In genomic region chr8:118431731-118432440, GRCm38 (mm10) we compare ENCODE assay signal across 25 mouse cellular contexts.
DNase-seq lines count a peak whose midpoint lies in the region; ATAC-seq and TF ChIP-seq lines count a peak whose summit lies in the region.
"Had no signal": no experiment of that assay in that cellular context is flagged by ENCODE, and none has a peak within 500 bp of the region (broad histone marks: within the 10 kb centered on the region; RNA-seq: fewer than 3 reads in every experiment).

No protein-coding gene starts in this region.

- no peak overlapping the region for H3K4me2 ChIP-seq in hindbrain, postnatal 0 days (ENCODE audit: low read depth, low read length)
- no peak overlapping the region for H3K4me2 ChIP-seq in hindbrain, embryonic 12.5 days (replicated peaks)
- H3K4me2 ChIP-seq: embryonic facial prominence, embryonic 12.5 days; embryonic facial prominence, embryonic 15.5 days; hindbrain, embryonic 13.5 days had no signal

- H3K27ac ChIP-seq in gastrocnemius, adult 2 months, result peak overlapping the region; percentile 62
- no peak overlapping the region for H3K27ac ChIP-seq in hindbrain, postnatal 0 days
- no peak overlapping the region for H3K27ac ChIP-seq in hindbrain, embryonic 12.5 days
- H3K27ac ChIP-seq in thymus, adult 2 months (ENCODE audit: control insufficient read depth, insufficient read depth, low read length), result no peak overlapping the region
- H3K27ac ChIP-seq: embryonic facial prominence, embryonic 12.5 days; embryonic facial prominence, embryonic 15.5 days; heart, embryonic 10.5 days; hindbrain, embryonic 13.5 days had no signal

- H3K4me1 ChIP-seq in hindbrain, postnatal 0 days (ENCODE audit: insufficient read depth, low read length), result no peaks in the 10 kb centered on the region; the same call in 1 of the 2 replicates
- H3K4me1 ChIP-seq in hindbrain, embryonic 12.5 days, result no peaks in the 10 kb centered on the region; the same call in 1 of the 2 replicates
- no peaks in the 10 kb centered on the region for H3K4me1 ChIP-seq in thymus, adult 2 months (replicated peaks; ENCODE audit: control insufficient read depth, insufficient read depth, low read length)
- H3K4me1 ChIP-seq: embryonic facial prominence, embryonic 12.5 days; embryonic facial prominence, embryonic 15.5 days; heart, embryonic 10.5 days had no signal

- peak; percentile 19 to 20 for DNase-seq in cerebellum, postnatal 10 days
- DNase-seq in cerebellum, adult 9-10 months, result no peak
- DNase-seq in gastrocnemius, adult 2 months, result no peak
- no peak for DNase-seq in gastrocnemius, adult 8-10 months (ENCODE audit: low spot score in 2 of 2)
- DNase-seq in hindbrain, postnatal 0 days (ENCODE audit: low spot score), result peak; percentile 11
- DNase-seq in thymus, postnatal 14 days, result peak; percentile 6
- DNase-seq in thymus, adult 2 months, result no peak
- DNase-seq: adrenal gland, adult 8-10 months; adrenal gland, postnatal 25 days; cerebellum, adult 11 months; cerebellum, postnatal 36 days; forebrain, postnatal 0 days; gastrocnemius, postnatal 10 days; gastrocnemius, postnatal 36 days; kidney, adult 18-20 months had no signal

- no peaks in the 10 kb centered on the region for H3K9me3 ChIP-seq in hindbrain, postnatal 0 days (ENCODE audit: low read length)
- H3K9me3 ChIP-seq in hindbrain, embryonic 12.5 days (replicated peaks), result no peaks in the 10 kb centered on the region
- H3K9me3 ChIP-seq: embryonic facial prominence, embryonic 12.5 days; embryonic facial prominence, embryonic 15.5 days; heart, embryonic 10.5 days; hindbrain, embryonic 13.5 days had no signal

- no peak overlapping the region for H3K4me3 ChIP-seq in gastrocnemius, adult 2 months
- no peak overlapping the region for H3K4me3 ChIP-seq in hindbrain, postnatal 0 days (ENCODE audit: low read length)
- no peak overlapping the region for H3K4me3 ChIP-seq in hindbrain, embryonic 12.5 days
- no peak overlapping the region for H3K4me3 ChIP-seq in thymus, adult 2 months (ENCODE audit: control insufficient read depth, insufficient read depth, low read length)
- H3K4me3 ChIP-seq: embryonic facial prominence, embryonic 12.5 days; embryonic facial prominence, embryonic 15.5 days; heart, embryonic 10.5 days; hindbrain, embryonic 13.5 days had no signal

- 0 out of 2 replicates have a peak, but pooled peaks have one; percentile 35 for ATAC-seq in hindbrain, postnatal 0 days
- ATAC-seq in hindbrain, embryonic 12.5 days (ENCODE audit: low FRiP score), result no peak
- ATAC-seq: activated CD4-positive, CD25-positive, alpha-beta regulatory T cell, adult 4 months; forebrain, embryonic 14.5 days; hindbrain, embryonic 16.5 days; inflammation-experienced regulatory T-cells, adult 6 months; intestine, embryonic 16.5 days had no signal

- WGBS in hindbrain, postnatal 0 days, result 66% methylated on average over 11 of the region's 11 CpGs
- WGBS in hindbrain, embryonic 12.5 days, result 85% methylated on average over 11 of the region's 11 CpGs
- WGBS in thymus, adult 2 months, result 79% methylated on average over 11 of the region's 11 CpGs

- TF ChIP-seq POLR2A in thymus, adult 2 months (IDR thresholded peaks at IDR 0.05; ENCODE audit: control insufficient read depth, extremely low read depth, insufficient read depth, low read length, poor library complexity), result no peak

- TF ChIP-seq CTCF in gastrocnemius, adult 2 months (IDR thresholded peaks at IDR 0.05), result no peak
- no peak for TF ChIP-seq CTCF in hindbrain, postnatal 0 days (IDR thresholded peaks at IDR 0.05; ENCODE audit: low read depth)
- TF ChIP-seq CTCF in thymus, adult 2 months (IDR thresholded peaks at IDR 0.05; ENCODE audit: borderline replicate concordance, control insufficient read depth, extremely low read depth, insufficient read depth, low read length, poor library complexity), result no peak

- intact Hi-C loops in gastrocnemius, adult 2 months (cut with DNase I), result loop anchor here (5.0 kb wide), 1 partner anchor 420 kb away; no protein-coding TSS in a partner anchor

- no peak overlapping the region for H3K9ac ChIP-seq in hindbrain, postnatal 0 days (replicated peaks; ENCODE audit: low read length)
- no peak overlapping the region for H3K9ac ChIP-seq in hindbrain, embryonic 12.5 days
- H3K9ac ChIP-seq: embryonic facial prominence, embryonic 12.5 days; embryonic facial prominence, embryonic 15.5 days; forebrain, postnatal 0 days; hindbrain, embryonic 13.5 days had no signal

- H3K27me3 ChIP-seq in hindbrain, postnatal 0 days (ENCODE audit: insufficient read depth, low read length), result no peaks in the 10 kb centered on the region
- H3K27me3 ChIP-seq in hindbrain, embryonic 12.5 days, result no peaks in the 10 kb centered on the region
- no peaks in the 10 kb centered on the region for H3K27me3 ChIP-seq in thymus, adult 2 months (ENCODE audit: control insufficient read depth, insufficient read depth, low read length)
- H3K27me3 ChIP-seq: embryonic facial prominence, embryonic 12.5 days; embryonic facial prominence, embryonic 15.5 days; hindbrain, embryonic 13.5 days had no signal

- H3K36me3 ChIP-seq in hindbrain, postnatal 0 days (ENCODE audit: insufficient read depth, low read length), result no peaks in the 10 kb centered on the region
- H3K36me3 ChIP-seq in hindbrain, embryonic 12.5 days, result no peaks in the 10 kb centered on the region
- H3K36me3 ChIP-seq in thymus, adult 2 months (ENCODE audit: control insufficient read depth, insufficient read depth, low read length), result no peaks in the 10 kb centered on the region
- H3K36me3 ChIP-seq: embryonic facial prominence, embryonic 12.5 days; embryonic facial prominence, embryonic 15.5 days; heart, embryonic 10.5 days; hindbrain, embryonic 13.5 days had no signal

Comparison
In these comparisons a context has a peak if more than half of its experiments do, and no peak if none do; other contexts are left out.
1. DNase-seq: peak in cerebellum, postnatal 10 days (2 of 2), hindbrain, postnatal 0 days (single experiment) and thymus, postnatal 14 days (single experiment); none in cerebellum, adult 9-10 months (single experiment), gastrocnemius, adult 2 months (single experiment), gastrocnemius, adult 8-10 months (0 of 2) and thymus, adult 2 months (single experiment).